Mouse (Mus musculus) WW6 (cell line): Measurements from ENCODE around the gene Wdtc1.

Source experiments
- DNase-seq: peaks from one replicate; pipeline ENCODE4 v3.0.0-alpha.2; 2013; ENCODE audit warnings: low read depth, low spot score

Gene Wdtc1

GRCm38 (mm10) chr4:133282656-133283055 is 70.6 kb downstream of the Wdtc1 start:
- DNase-seq = no peak

GRCm38 (mm10) chr4:133281951-133282481 is 71.3 kb downstream of the Wdtc1 start:
- DNase-seq = no peak

DNA sequence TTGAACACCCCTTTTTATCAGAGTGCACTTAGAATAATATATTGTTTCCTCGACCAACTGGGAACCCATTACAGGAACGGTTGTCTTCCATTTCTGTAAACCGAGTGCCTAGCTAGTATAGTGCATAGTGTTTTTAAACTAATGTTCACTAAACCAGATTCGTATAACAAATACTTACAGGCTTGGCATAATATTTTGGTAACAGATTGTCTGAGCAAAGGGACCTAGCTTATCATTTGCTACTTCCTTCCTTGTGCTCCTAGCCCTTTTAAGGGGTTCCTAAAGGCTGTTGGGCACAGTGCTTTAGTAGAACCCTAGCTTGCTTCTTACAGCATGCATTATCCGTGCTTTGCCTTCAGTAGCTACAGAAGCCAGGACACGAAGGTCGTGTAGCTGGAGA is 71.8 kb downstream of the Wdtc1 start:
- DNase-seq = no peak

DNA sequence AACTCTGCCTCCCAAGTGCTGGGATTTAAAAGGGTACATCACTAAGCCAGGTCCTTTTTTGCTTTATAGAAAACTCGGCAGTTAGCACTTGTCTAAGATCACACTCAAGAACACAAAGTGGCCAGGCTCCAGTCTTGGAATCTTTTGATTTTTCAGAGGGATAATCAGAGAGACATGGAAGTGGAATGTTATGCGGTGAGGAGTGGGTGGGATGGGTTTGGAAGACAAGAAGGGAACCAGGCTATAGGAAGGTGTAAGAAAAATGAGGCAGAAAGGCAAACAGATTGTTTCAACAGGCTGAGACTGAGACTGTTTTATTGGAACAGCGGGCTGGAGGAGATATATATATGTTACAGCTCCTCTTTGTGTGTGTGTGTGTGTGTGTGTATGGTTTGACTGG is 74.8 kb downstream of the Wdtc1 start:
- no peak for DNase-seq

GRCm38 (mm10) chr4:133278067-133278466 is 75.2 kb downstream of the Wdtc1 start:
- no peak for DNase-seq

GRCm38 (mm10) chr4:133277104-133278026 is 75.9 kb downstream of the Wdtc1 start, which contains the start of gene Tmem222:
Gene Tmem222 (minus strand): TSS chr4:133277792.
- DNase-seq = peak; percentile 89

- no peak for DNase-seq
Observed at GRCm38 (mm10) chr4:133270929-133271328, 82.4 kb downstream of the Wdtc1 start.

DNA sequence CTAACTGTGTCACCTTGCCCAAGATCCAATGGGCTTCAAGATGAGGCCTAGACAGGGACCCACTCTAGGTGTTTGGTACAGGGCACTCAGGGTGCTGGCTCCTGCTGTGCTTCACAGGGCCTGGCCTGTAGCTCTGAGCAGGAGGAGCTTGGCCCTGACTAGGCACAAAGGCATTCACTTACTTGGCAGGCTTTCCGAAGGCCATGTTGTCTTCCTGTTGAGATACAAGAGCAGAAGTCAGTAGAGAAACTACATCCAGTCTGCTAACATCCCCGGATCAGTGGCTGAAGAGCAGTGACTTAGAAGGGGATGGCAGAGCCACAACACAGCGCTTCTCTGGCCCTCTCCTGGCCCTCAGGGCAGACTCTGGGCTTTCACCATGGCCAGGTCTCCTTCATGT is 83.7 kb downstream of the Wdtc1 start:
- DNase-seq = no peak

DNA sequence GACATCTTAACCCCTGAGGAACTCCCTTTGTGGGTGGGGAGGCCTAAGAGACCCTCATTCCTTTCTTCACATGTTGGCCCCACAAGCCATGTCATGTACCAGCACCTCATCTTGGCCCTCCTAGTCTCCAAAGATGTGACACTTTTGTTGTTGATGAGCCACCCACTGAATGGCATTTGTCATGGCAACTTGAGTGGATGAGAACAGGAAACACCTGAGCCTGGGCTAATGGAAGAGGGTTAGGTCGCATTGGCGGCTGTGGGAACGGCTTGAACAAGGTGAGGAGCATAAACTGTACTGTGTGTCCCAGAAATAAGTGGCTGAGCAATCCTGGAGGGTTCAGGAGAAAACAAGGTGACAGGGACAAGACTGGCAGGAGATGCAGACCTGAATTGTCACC is 84.3 kb downstream of the Wdtc1 start:
- no peak for DNase-seq

DNA sequence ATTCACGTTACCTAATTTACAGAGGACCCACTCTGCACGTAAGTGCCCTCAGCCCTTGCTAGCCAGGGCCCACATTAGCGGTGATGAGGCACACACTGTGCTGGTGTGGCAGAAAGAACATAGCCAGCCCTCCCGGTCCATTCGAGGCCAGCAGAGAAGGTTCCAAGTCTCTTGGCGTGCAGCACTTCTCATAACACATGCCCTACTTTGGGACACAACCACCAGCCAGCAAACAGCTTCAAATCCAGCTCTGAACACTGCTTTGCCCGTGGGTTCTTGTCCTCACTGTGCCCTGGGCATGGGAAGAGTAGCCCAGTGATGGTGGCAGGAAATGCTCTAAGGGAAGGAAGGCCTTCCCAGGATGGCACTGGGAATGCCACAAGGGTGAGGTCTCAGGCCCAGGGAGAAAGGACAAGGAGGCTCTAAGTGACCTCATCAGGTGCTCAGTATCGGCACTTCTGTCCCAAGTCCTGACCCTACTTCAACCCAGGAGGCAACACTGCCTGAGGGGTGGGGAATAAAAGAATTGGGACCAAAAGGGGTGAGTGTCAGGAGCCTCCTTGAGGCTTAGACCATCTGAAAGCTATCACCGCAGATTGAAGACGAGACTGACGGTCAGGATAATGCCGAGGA is 86.9 kb downstream of the Wdtc1 start:
- DNase-seq = no peak

- DNase-seq = no peak
Observed at GRCm38 (mm10) chr4:133265759-133266158, 87.5 kb downstream of the Wdtc1 start.

GRCm38 (mm10) chr4:133265297-133265696 is 88.0 kb downstream of the Wdtc1 start:
- no peak for DNase-seq

DNA sequence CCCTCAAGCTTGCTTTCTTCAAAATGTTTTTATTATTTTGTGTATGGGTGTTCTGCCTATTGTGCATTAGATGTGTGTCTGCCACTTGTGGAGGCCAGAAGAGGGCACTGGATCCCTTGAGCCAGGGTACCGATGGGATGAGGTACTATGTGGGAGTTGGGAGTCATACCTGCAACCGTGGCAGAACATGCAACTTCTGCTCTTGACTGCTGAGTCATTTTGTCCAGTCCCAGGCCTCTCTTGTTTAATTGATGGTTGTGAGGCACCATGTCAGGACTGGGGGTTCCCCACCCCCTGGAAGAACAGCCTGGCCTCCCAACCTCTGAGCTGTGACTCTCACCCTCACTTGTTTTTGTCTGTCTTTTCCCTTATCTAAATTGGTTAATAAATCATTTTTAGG is 88.7 kb downstream of the Wdtc1 start:
- DNase-seq = no peak

DNA sequence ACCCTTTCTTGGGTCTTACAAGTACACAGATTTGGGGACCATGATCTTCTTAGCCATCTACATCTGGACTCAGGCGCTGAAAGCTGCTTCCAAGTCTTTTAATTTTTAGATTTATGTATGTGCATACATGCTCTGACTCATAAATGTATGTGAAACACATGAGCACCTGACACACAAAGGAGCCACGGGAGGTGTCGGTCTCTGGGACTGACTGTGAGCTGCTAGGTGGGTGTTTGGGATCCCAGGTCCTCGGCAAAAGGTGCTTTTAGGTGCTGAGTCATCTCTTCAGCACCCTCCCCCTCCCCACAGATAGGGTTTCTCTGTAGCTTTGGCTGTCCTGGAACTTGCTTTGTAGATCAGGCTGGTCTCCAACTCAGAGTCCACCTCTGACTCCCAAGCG is 89.5 kb downstream of the Wdtc1 start:
- DNase-seq = no peak

- no peak for DNase-seq
Observed at GRCm38 (mm10) chr4:133262882-133263281, 90.4 kb downstream of the Wdtc1 start, which contains the start of gene Sytl1. Gene Sytl1 (minus strand): TSS chr4:133263113.

GRCm38 (mm10) chr4:133262375-133262765 is 90.9 kb downstream of the Wdtc1 start:
- no peak for DNase-seq

- DNase-seq = no peak
Observed at GRCm38 (mm10) chr4:133261641-133262374, 91.5 kb downstream of the Wdtc1 start.

- DNase-seq = no peak
Observed at GRCm38 (mm10) chr4:133257798-133258408, 95.4 kb downstream of the Wdtc1 start.

DNA sequence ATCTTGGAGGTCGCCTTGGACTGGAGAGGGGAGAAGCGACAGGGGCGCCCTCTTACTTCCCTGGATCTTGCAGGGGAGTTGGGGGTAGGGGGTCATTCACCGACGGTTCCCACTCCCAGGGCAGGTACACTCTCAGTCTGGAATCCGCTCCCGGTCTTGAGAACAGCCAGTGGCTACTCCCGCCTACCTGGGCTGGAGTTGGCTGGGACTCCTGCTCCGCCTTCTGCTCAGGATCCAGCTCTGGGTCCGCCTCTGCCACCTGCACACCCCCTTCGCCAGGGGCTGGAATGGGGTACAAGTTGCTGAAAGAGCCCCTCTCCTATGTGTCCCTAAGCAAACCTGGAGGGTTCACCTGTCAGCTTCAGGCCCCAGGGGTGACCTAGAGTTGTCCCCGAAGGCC is 96.1 kb downstream of the Wdtc1 start:
- DNase-seq = no peak

DNA sequence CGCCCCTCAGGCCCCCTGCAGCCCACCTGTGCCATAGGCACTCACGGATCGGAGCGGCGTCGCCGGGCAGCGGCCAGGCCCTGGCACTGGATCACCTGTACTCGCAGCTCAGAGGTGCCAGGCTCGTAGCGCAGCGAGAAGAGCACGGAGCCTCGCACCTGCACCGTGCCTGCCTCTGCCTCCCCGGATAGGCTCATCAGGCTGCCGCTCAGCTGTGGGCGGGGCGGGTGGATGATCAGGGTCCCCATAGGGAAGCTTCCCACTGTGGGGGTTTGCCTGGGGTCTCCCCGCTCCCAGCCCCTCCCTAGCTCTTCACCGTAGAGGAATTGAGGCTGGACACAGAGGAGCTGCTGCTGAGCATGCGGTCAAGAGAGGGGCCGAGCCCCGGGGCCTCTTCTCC is 96.5 kb downstream of the Wdtc1 start:
- no peak for DNase-seq

GRCm38 (mm10) chr4:133255392-133255791 is 97.9 kb downstream of the Wdtc1 start:
- no peak for DNase-seq

- no peak for DNase-seq
Observed at GRCm38 (mm10) chr4:133253412-133253811, 99.9 kb downstream of the Wdtc1 start.
